Mouse (Mus musculus) myocyte (in vitro differentiated cells): ENCODE data around the gene Phf13.

Experiments
- CEBPB ChIP-seq: IDR thresholded peaks from 2 replicates; pipeline ENCODE4 v1.6.1; 2011; ENCODE audit warnings: mild to moderate bottlenecking, moderate library complexity; ENCODE audit not compliant: poor library complexity, insufficient read depth, severe bottlenecking
- E2F4 ChIP-seq: IDR thresholded peaks from one replicate; pipeline ENCODE4 v1.6.1; 2011; ENCODE audit warnings: mild to moderate bottlenecking, control low read depth, moderate library complexity; ENCODE audit not compliant: insufficient read depth
- MAX ChIP-seq: IDR thresholded peaks from one replicate; pipeline ENCODE4 v1.6.1; 2011; ENCODE audit warnings: low read depth, mild to moderate bottlenecking, control low read depth
- MYOD1 ChIP-seq, 3 experiments: IDR thresholded peaks; one replicate each; pipeline ENCODE4 v1.6.1; 2011; ENCODE audit warnings: control low read depth in 2 of 3, low read depth in 2 of 3, mild to moderate bottlenecking in 2 of 3, moderate library complexity in 1 of 3; ENCODE audit not compliant: insufficient read length in 2 of 3, control insufficient read depth in 1 of 3
- POLR2A ChIP-seq: IDR thresholded peaks from one replicate; pipeline ENCODE4 v1.6.1; 2011; ENCODE audit warnings: low read depth, mild to moderate bottlenecking, control low read depth, moderate library complexity; ENCODE audit not compliant: insufficient read length
- POLR2AphosphoS2 ChIP-seq: IDR thresholded peaks from one replicate; pipeline ENCODE4 v1.6.1; 2011; ENCODE audit warnings: low read depth, control low read depth; ENCODE audit not compliant: insufficient read length
- TCF12 ChIP-seq: IDR thresholded peaks from one replicate; pipeline ENCODE4 v1.6.1; 2011; ENCODE audit warnings: mild to moderate bottlenecking, control low read depth; ENCODE audit not compliant: poor library complexity, insufficient read depth, severe bottlenecking
- TCF3 ChIP-seq: IDR thresholded peaks from one replicate; pipeline ENCODE4 v1.6.1; 2011; ENCODE audit warnings: low read depth, control low read depth; ENCODE audit not compliant: insufficient read length
- USF1 ChIP-seq: IDR thresholded peaks from one replicate; pipeline ENCODE4 v1.6.1; 2011; ENCODE audit warnings: low read depth, mild to moderate bottlenecking, control low read depth, moderate library complexity

DNA sequence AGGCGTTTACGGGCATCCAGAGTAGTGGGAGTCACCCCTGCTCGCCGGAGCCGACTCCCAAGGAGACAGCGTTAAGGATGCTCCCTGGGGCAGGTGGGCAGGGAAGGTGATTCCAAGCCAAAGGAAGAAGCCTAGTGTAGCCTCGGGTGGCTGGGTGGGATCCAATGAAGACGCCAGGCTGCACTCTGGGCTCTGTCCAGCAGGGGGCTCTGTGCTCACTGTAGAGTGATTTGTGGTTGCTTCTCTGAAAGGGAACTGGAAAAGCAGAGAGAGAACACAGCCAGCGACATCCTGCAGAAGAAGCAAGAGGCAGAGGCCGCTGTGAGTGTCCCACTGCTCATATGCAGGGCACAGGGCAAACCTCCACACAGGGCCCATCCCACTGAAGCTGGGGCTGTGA is 18.3 kb downstream of the Phf13 start:
- TF ChIP-seq CEBPB (no peak), POLR2A (peak; percentile 12), USF1 (no peak), MYOD1 (IDR thresholded peaks at IDR 0.05; ENCODE audit: control insufficient read depth in 1 of 3, insufficient read length in 2 of 3, low read depth in 2 of 3) (no peak), TCF12 (no peak), MAX (no peak), TCF3 (no peak), E2F4 (no peak), POLR2AphosphoS2 (no peak)
